Mouse (Mus musculus): Measurements from ENCODE around the gene Btbd35f22.
"Not testable (repeated sequence)": the region's sequence is repeated elsewhere in the genome, so short reads cannot be mapped to it uniquely, and the experiment has no call there.

Gene Btbd35f22

DNA sequence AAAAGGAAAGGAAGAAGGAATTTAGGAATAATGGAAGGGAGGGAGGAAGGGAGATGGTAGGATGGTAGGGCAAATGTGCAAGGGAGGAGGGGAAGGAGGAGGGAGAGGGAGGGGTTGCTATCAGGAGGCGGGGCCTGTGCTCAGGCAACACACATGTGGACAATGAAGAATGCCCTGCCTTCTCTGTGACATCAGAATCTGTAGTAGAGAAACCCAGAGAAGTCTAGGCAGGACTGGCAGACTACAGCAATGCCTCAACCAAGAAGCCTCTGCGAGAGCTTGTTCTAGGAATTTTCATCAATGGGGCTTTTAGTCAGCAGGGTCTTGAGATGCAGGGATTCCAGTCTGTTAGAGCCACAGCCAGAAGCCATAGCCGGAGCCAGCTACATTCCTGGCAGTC is at the start of gene Btbd35f22:
Gene Btbd35f22 (plus strand): TSS at position 301 of the 400 bp plus-strand sequence.
- TF ChIP-seq GATA4 (IDR thresholded peaks at IDR 0.05; ENCODE audit: insufficient replicate concordance, low read length), result not testable (repeated sequence)

All from liver, adult (tissue).